Mouse (Mus musculus): Measurements from ENCODE around the gene Tmf1. TPM values are rescaled to one million over a fixed set of nuclear protein-coding genes. Genes with fewer than 3 reads are reported as not detected.

The Tmf1 gene
- polyA plus RNA-seq, 1 experiment from 2014 or later: 43.1 TPM

GRCm38 (mm10) chr6:97124336-97125010 is 54.4 kb downstream of the Tmf1 start:
- Histone ChIP-seq H3K27me3 (no peaks in the 10 kb centered on the region), H3K9me3 (no peaks in the 10 kb centered on the region), H3K27ac (replicated peaks) (no peak overlapping the region), H3K4me3 (no peak overlapping the region), H3K9ac (no peak overlapping the region), H3K36me3 (peaks cover 1% of the 10 kb centered on the region; the same call in 1 of the 2 replicates), H3K4me2 (no peak overlapping the region), H3K4me1 (replicated peaks) (peaks cover 9% of the 10 kb centered on the region; the same call in 1 of the 2 replicates)
- WGBS: 71% methylated on average over 10 of the region's 10 CpGs
- ATAC-seq (ENCODE audit: low read depth): no peak

DNA sequence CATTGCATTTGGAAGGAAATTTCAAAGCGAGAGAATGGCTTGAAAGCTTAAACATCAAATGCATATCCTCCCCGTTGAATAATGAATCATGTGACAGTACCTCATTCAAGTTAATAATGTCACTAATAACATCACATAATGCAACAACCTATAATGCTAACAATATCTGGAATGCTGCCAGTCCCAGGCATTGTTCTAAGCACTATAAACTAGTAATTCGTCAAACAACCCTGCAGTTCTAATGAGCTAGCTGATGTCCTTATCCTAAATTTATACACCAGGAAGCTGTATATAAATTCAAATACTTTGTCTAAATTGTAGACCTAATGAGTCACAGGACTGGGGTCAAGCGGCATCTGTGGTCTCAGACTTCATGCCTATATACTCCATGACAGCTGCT is 58.0 kb downstream of the Tmf1 start:
- no peak overlapping the region for H3K4me2 ChIP-seq
- H3K4me1 ChIP-seq (replicated peaks): peaks cover 12% of the 10 kb centered on the region; the same call in 1 of the 2 replicates
- 0 out of 2 replicates have a peak, but pooled peaks cover 3% of the 10 kb centered on the region for H3K36me3 ChIP-seq
- H3K27ac ChIP-seq (replicated peaks): no peak overlapping the region
- no peaks in the 10 kb centered on the region for H3K9me3 ChIP-seq
- no peak overlapping the region for H3K9ac ChIP-seq
- WGBS: 58% methylated on average over 4 of the region's 4 CpGs
- no peak overlapping the region for H3K4me3 ChIP-seq
- ATAC-seq (ENCODE audit: low read depth): no peak
- no peaks in the 10 kb centered on the region for H3K27me3 ChIP-seq

DNA sequence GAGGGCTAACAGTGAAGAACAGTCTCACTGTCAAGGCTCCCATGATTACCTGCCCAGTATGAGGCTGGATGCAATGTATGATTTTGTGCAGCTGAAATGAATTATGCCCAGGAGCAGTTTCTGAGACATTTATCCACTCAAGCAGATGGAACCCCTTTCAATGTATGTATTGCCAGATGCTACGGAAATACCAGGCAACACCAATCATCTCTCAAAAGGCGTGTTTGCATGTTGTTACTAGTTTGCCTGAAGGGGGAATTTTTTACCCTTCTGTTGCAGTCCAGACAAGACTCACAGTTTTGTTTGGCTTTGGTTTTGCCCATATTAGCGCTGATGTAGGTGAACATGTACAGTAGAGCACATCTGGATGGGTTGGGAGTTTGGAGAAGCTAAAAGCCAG is 60.6 kb downstream of the Tmf1 start:
- H3K4me2 ChIP-seq: no peak overlapping the region
- ATAC-seq (ENCODE audit: low read depth): no peak
- H3K9ac ChIP-seq: no peak overlapping the region
- 0 out of 2 replicates have a peak, but pooled peaks cover 6% of the 10 kb centered on the region for H3K4me1 ChIP-seq (replicated peaks)
- 0 out of 2 replicates have a peak, but pooled peaks cover 3% of the 10 kb centered on the region for H3K36me3 ChIP-seq
- no peak overlapping the region for H3K27ac ChIP-seq (replicated peaks)
- WGBS: 70% methylated on average over 3 of the region's 3 CpGs
- H3K9me3 ChIP-seq: no peaks in the 10 kb centered on the region
- no peak overlapping the region for H3K4me3 ChIP-seq
- no peaks in the 10 kb centered on the region for H3K27me3 ChIP-seq

- no peak overlapping the region for H3K9ac ChIP-seq
- H3K4me2 ChIP-seq: no peak overlapping the region
- no peak overlapping the region for H3K27ac ChIP-seq (replicated peaks)
- no peak overlapping the region for H3K4me3 ChIP-seq
- no peak for ATAC-seq (ENCODE audit: low read depth)
- H3K4me1 ChIP-seq (replicated peaks): 0 out of 2 replicates have a peak, but pooled peaks cover 6% of the 10 kb centered on the region
- no peaks in the 10 kb centered on the region for H3K27me3 ChIP-seq
- no peaks in the 10 kb centered on the region for H3K9me3 ChIP-seq
- 86% methylated on average over 5 of the region's 5 CpGs for WGBS
- 0 out of 2 replicates have a peak, but pooled peaks cover 3% of the 10 kb centered on the region for H3K36me3 ChIP-seq
Observed at GRCm38 (mm10) chr6:97116896-97117295, 62.0 kb downstream of the Tmf1 start.

- H3K4me3 ChIP-seq: no peak overlapping the region
- H3K36me3 ChIP-seq: 0 out of 2 replicates have a peak, but pooled peaks cover 3% of the 10 kb centered on the region
- no peak for ATAC-seq (ENCODE audit: low read depth)
- 64% methylated on average over 3 of the region's 3 CpGs for WGBS
- no peak overlapping the region for H3K9ac ChIP-seq
- H3K9me3 ChIP-seq: no peaks in the 10 kb centered on the region
- H3K27ac ChIP-seq (replicated peaks): no peak overlapping the region
- H3K4me1 ChIP-seq (replicated peaks): 0 out of 2 replicates have a peak, but pooled peaks cover 3% of the 10 kb centered on the region
- H3K4me2 ChIP-seq: no peak overlapping the region
- no peaks in the 10 kb centered on the region for H3K27me3 ChIP-seq
Observed at GRCm38 (mm10) chr6:97114821-97115220, 64.1 kb downstream of the Tmf1 start.

- no peak for ATAC-seq (ENCODE audit: low read depth)
- H3K9me3 ChIP-seq: no peaks in the 10 kb centered on the region
- peaks cover 4% of the 10 kb centered on the region; the same call in 1 of the 2 replicates for H3K36me3 ChIP-seq
- H3K4me1 ChIP-seq (replicated peaks): no peaks in the 10 kb centered on the region
- H3K27ac ChIP-seq (replicated peaks): no peak overlapping the region
- 92% methylated on average over 8 of the region's 8 CpGs for WGBS
- no peak overlapping the region for H3K4me2 ChIP-seq
- no peaks in the 10 kb centered on the region for H3K27me3 ChIP-seq
- no peak overlapping the region for H3K9ac ChIP-seq
- H3K4me3 ChIP-seq: no peak overlapping the region
Observed at GRCm38 (mm10) chr6:97112177-97112576, 66.7 kb downstream of the Tmf1 start.

DNA sequence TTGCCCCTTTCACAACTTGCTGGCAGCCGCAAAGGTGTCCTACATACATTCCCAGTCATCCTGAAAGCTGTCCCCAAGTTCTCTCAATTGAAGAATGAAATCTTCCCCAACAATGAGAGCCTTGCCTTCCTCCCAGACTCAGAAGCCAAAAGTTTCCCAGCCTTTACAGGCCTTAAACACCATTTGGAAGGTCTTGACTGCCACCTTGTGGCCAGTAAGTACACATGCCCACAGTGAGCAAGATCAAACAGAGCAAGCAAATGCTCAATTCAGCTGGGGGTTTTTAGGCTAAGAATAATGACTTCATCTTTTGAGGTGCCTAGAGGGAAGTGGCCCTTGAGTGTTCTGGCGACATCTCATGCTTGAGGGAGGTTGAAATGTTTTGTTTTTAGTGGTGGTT is 72.1 kb downstream of the Tmf1 start:
- peaks cover 14% of the 10 kb centered on the region for H3K4me1 ChIP-seq (replicated peaks)
- H3K4me2 ChIP-seq: no peak overlapping the region
- H3K36me3 ChIP-seq: peaks cover 4% of the 10 kb centered on the region; the same call in 1 of the 2 replicates
- peak; percentile 60; the same call in 1 of the 2 replicates for ATAC-seq (ENCODE audit: low read depth)
- no peak overlapping the region for H3K4me3 ChIP-seq
- H3K9ac ChIP-seq: no peak overlapping the region
- no peak overlapping the region for H3K27ac ChIP-seq (replicated peaks)
- no peaks in the 10 kb centered on the region for H3K9me3 ChIP-seq
- no peaks in the 10 kb centered on the region for H3K27me3 ChIP-seq
- WGBS: 21% methylated on average over 2 of the region's 2 CpGs

DNA sequence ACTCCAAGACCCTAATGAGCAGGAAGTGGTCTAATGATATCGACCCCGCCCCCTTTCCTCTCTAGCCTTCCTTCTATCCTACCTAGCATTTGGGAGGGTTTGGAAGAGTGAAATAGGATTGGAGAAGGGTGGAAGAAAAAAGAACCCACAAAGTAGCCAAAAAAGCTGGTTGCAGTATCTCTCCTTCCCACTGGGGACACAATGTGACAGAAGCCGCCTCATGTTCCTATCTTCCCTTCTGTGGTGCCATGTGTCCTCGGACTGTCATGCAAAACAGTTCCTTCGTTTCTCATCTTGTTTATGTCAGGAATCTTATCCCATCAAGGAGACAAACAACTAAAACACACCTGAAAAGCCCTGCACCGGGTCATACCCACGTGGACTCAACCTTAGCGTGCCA is 72.8 kb downstream of the Tmf1 start:
- no peak overlapping the region for H3K4me2 ChIP-seq
- H3K9me3 ChIP-seq: no peaks in the 10 kb centered on the region
- no peak overlapping the region for H3K9ac ChIP-seq
- peaks cover 21% of the 10 kb centered on the region for H3K4me1 ChIP-seq (replicated peaks)
- H3K27me3 ChIP-seq: no peaks in the 10 kb centered on the region
- H3K36me3 ChIP-seq: peaks cover 4% of the 10 kb centered on the region; the same call in 1 of the 2 replicates
- ATAC-seq (ENCODE audit: low read depth): no peak
- H3K27ac ChIP-seq (replicated peaks): no peak overlapping the region
- H3K4me3 ChIP-seq: no peak overlapping the region
- 77% methylated on average over 8 of the region's 8 CpGs for WGBS

GRCm38 (mm10) chr6:97104264-97104852 is 74.6 kb downstream of the Tmf1 start:
- no peak overlapping the region for H3K4me2 ChIP-seq
- no peaks in the 10 kb centered on the region for H3K9me3 ChIP-seq
- no peaks in the 10 kb centered on the region for H3K27me3 ChIP-seq
- 86% methylated on average over 7 of the region's 7 CpGs for WGBS
- H3K27ac ChIP-seq (replicated peaks): no peak overlapping the region
- no peak overlapping the region for H3K4me3 ChIP-seq
- no peak overlapping the region for H3K9ac ChIP-seq
- ATAC-seq (ENCODE audit: low read depth): no peak
- peaks cover 22% of the 10 kb centered on the region for H3K4me1 ChIP-seq (replicated peaks)
- peaks cover under 1% of the 10 kb centered on the region; the same call in 1 of the 2 replicates for H3K36me3 ChIP-seq

Other genes with a start within 250 kb of the Tmf1 start
- 6.6 and 7.1 TPM in 2 replicates for gene Fam19a4, start 118.7 kb downstream of the Tmf1 start, polyA plus RNA-seq (2015; fragmentation: Nextera tagmentation; extraction: Ambion mirVana)
- 8.9 and 10.7 TPM in 2 replicates for gene Eogt, start 29.9 kb downstream of the Tmf1 start, polyA plus RNA-seq (2015; fragmentation: Nextera tagmentation; extraction: Ambion mirVana)
- 88.0 and 96.8 TPM in 2 replicates for gene Uba3, start 26.5 kb upstream of the Tmf1 start, polyA plus RNA-seq (2015; fragmentation: Nextera tagmentation; extraction: Ambion mirVana)
- 126 and 129 TPM in 2 replicates for gene Arl6ip5, start 31.6 kb upstream of the Tmf1 start, polyA plus RNA-seq (2015; fragmentation: Nextera tagmentation; extraction: Ambion mirVana)
- gene Lmod3, start 73.6 kb upstream of the Tmf1 start, polyA plus RNA-seq (2015; fragmentation: Nextera tagmentation; extraction: Ambion mirVana): 0.47 and 1.0 TPM in 2 replicates

Data from neural tube, embryonic 13.5 days (tissue).